Mouse (Mus musculus) midbrain, embryonic 11.5 days (tissue): ENCODE results near the gene Inpp4b. TPM values are rescaled to one million over a fixed set of nuclear protein-coding genes. Genes with fewer than 3 reads are reported as not detected.

ENCODE experiments used
- ATAC-seq: fragments of 200-750 bp; cut with Nextera tagmentation; 2 replicates; pipeline ENCODE4 v1.8.0; 2017; ENCODE audit warnings: moderate TSS enrichment, moderate library complexity; ENCODE audit not compliant: low FRiP score
- DNase-seq: peaks from one replicate; pipeline ENCODE4 v3.0.0; 2015; ENCODE audit warnings: low spot score; ENCODE audit errors: missing footprints
- H3K27ac ChIP-seq: fragments of 300-500 bp; sonication (generic); 2 replicates; pipeline ENCODE4 v1.5.1; 2014; ENCODE audit warnings: low read depth, low read length
- H3K27me3 ChIP-seq: fragments of 300-500 bp; sonication (generic); 2 replicates; pipeline ENCODE4 v1.6.1; 2014; ENCODE audit warnings: mild to moderate bottlenecking, low read length, moderate library complexity, mixed read lengths; ENCODE audit not compliant: control insufficient read depth, insufficient read depth
- H3K36me3 ChIP-seq: fragments of 300-500 bp; sonication (generic); 2 replicates; pipeline ENCODE4 v1.6.1; 2014; ENCODE audit warnings: mild to moderate bottlenecking, low read length, moderate library complexity, mixed read lengths; ENCODE audit not compliant: control insufficient read depth, insufficient read depth
- H3K4me1 ChIP-seq: fragments of 300-500 bp; sonication (generic); 2 replicates; pipeline ENCODE4 v1.6.1; 2014; ENCODE audit warnings: low read length; ENCODE audit not compliant: control insufficient read depth, insufficient read depth
- H3K4me2 ChIP-seq: fragments of 300-500 bp; sonication (generic); 2 replicates; pipeline ENCODE4 v1.6.1; 2014; ENCODE audit warnings: mild to moderate bottlenecking, moderate library complexity
- H3K4me3 ChIP-seq: fragments of 300-500 bp; sonication (generic); 2 replicates; pipeline ENCODE4 v1.5.1; 2014; ENCODE audit warnings: low read depth, low read length
- H3K9ac ChIP-seq: fragments of 300-500 bp; sonication (generic); 2 replicates; pipeline ENCODE4 v1.6.1; 2014; ENCODE audit warnings: low read length
- H3K9me3 ChIP-seq: fragments of 300-500 bp; sonication (generic); 2 replicates; pipeline ENCODE4 v1.6.1; 2016; ENCODE audit warnings: low read length; ENCODE audit not compliant: control insufficient read depth
- WGBS: fragments of 180-500 bp; shearing (Covaris S2); extraction: QIAGEN DNeasy Blood & Tissue Kit; methylation state at CpG from one replicate; pipeline ENCODE4 v1.1.7; 2014; 5-methylcytosine and 5-hydroxymethylcytosine counted together
- polyA plus RNA-seq: library from polyadenylated mRNA; unstranded; fragments of >200 nt; fragmentation: Nextera tagmentation; extraction: Ambion mirVana; gene quantifications from 2 replicates; pipeline ENCODE4 v1.2.1, GENCODE M21; 2014

Inpp4b gene
- polyA plus RNA-seq, 1 experiment from 2014 or later: 3.5 TPM

GRCm38 (mm10) chr8:81768731-81769445, 426.5 kb downstream of the Inpp4b start:
- Histone ChIP-seq H3K9me3 (no peaks in the 10 kb centered on the region), H3K4me3 (no peak overlapping the region), H3K4me2 (no peak overlapping the region), H3K36me3 (no peaks in the 10 kb centered on the region), H3K27ac (no peak overlapping the region), H3K27me3 (no peaks in the 10 kb centered on the region), H3K9ac (no peak overlapping the region), H3K4me1 (peaks cover 2% of the 10 kb centered on the region)
- no peak for DNase-seq
- WGBS: 71% methylated on average over 2 of the region's 2 CpGs
- no peak for ATAC-seq

- Histone ChIP-seq H3K36me3 (no peaks in the 10 kb centered on the region), H3K9ac (no peak overlapping the region), H3K9me3 (no peaks in the 10 kb centered on the region), H3K4me1 (peaks cover 2% of the 10 kb centered on the region), H3K27ac (no peak overlapping the region), H3K4me2 (no peak overlapping the region), H3K4me3 (no peak overlapping the region), H3K27me3 (no peaks in the 10 kb centered on the region)
- ATAC-seq (no peak), DNase-seq (no peak)
- 81% methylated on average over 6 of the region's 6 CpGs for WGBS
Measured at GRCm38 (mm10) chr8:81770603-81771276, 428.4 kb downstream of the Inpp4b start.

- no peaks in the 10 kb centered on the region; the same call in none of the 2 replicates for H3K4me1 ChIP-seq
- H3K4me3 ChIP-seq: no peak overlapping the region
- DNase-seq: no peak
- H3K4me2 ChIP-seq: no peak overlapping the region
- H3K9me3 ChIP-seq: no peaks in the 10 kb centered on the region
- ATAC-seq: no peak
- no peak overlapping the region for H3K9ac ChIP-seq
- 87% methylated on average over 5 of the region's 5 CpGs for WGBS
- H3K36me3 ChIP-seq: no peaks in the 10 kb centered on the region
- no peaks in the 10 kb centered on the region for H3K27me3 ChIP-seq
- no peak overlapping the region for H3K27ac ChIP-seq
Measured at GRCm38 (mm10) chr8:81772855-81773254, 430.5 kb downstream of the Inpp4b start.

- H3K4me1 ChIP-seq: no peaks in the 10 kb centered on the region
- no peak for ATAC-seq
- 88% methylated on average over 9 of the region's 9 CpGs for WGBS
Measured at GRCm38 (mm10) chr8:81773305-81773965, 431.1 kb downstream of the Inpp4b start.

GRCm38 (mm10) chr8:81774010-81774409, 431.7 kb downstream of the Inpp4b start:
- Histone ChIP-seq H3K4me3 (no peak overlapping the region), H3K9me3 (no peaks in the 10 kb centered on the region), H3K4me2 (no peak overlapping the region), H3K4me1 (no peaks in the 10 kb centered on the region), H3K27ac (no peak overlapping the region), H3K9ac (no peak overlapping the region), H3K36me3 (no peaks in the 10 kb centered on the region), H3K27me3 (no peaks in the 10 kb centered on the region)
- DNase-seq (no peak), ATAC-seq (no peak)
- 85% methylated on average over 4 of the region's 4 CpGs for WGBS

More at GRCm38 (mm10) chr8:81773305-81773965, 431.1 kb downstream of the Inpp4b start:
- no peak overlapping the region for H3K9ac ChIP-seq
- H3K9me3 ChIP-seq: no peaks in the 10 kb centered on the region
- H3K27me3 ChIP-seq: no peaks in the 10 kb centered on the region
- H3K4me3 ChIP-seq: no peak overlapping the region
- no peak overlapping the region for H3K27ac ChIP-seq
- no peak for DNase-seq
- no peaks in the 10 kb centered on the region for H3K36me3 ChIP-seq
- H3K4me2 ChIP-seq: no peak overlapping the region

- no peak for ATAC-seq
Measured at GRCm38 (mm10) chr8:81774454-81774853, 432.1 kb downstream of the Inpp4b start.

GRCm38 (mm10) chr8:81776516-81777237, 434.3 kb downstream of the Inpp4b start:
- H3K36me3 ChIP-seq: no peaks in the 10 kb centered on the region
- 65% methylated on average over 4 of the region's 4 CpGs for WGBS

More at GRCm38 (mm10) chr8:81774454-81774853, 432.1 kb downstream of the Inpp4b start:
- Histone ChIP-seq H3K27me3 (no peaks in the 10 kb centered on the region), H3K9ac (no peak overlapping the region), H3K27ac (no peak overlapping the region), H3K4me3 (no peak overlapping the region), H3K4me1 (no peaks in the 10 kb centered on the region), H3K4me2 (no peak overlapping the region), H3K36me3 (no peaks in the 10 kb centered on the region), H3K9me3 (no peaks in the 10 kb centered on the region)
- DNase-seq: no peak
- WGBS: 67% methylated on average over 1 of the region's 1 CpGs

GRCm38 (mm10) chr8:81777704-81778103, 435.3 kb downstream of the Inpp4b start:
- WGBS: 93% methylated on average over 1 of the region's 1 CpGs
- no peak for ATAC-seq
- no peak overlapping the region for H3K4me2 ChIP-seq

More at GRCm38 (mm10) chr8:81776516-81777237, 434.3 kb downstream of the Inpp4b start:
- Histone ChIP-seq H3K27me3 (no peaks in the 10 kb centered on the region), H3K9ac (no peak overlapping the region), H3K4me2 (no peak overlapping the region), H3K4me1 (no peaks in the 10 kb centered on the region), H3K9me3 (no peaks in the 10 kb centered on the region), H3K4me3 (no peak overlapping the region), H3K27ac (no peak overlapping the region)
- DNase-seq (no peak), ATAC-seq (no peak)

More at GRCm38 (mm10) chr8:81777704-81778103, 435.3 kb downstream of the Inpp4b start:
- Histone ChIP-seq H3K27ac (no peak overlapping the region), H3K27me3 (no peaks in the 10 kb centered on the region), H3K9me3 (no peaks in the 10 kb centered on the region), H3K9ac (no peak overlapping the region), H3K36me3 (no peaks in the 10 kb centered on the region), H3K4me3 (no peak overlapping the region), H3K4me1 (no peaks in the 10 kb centered on the region)
- no peak for DNase-seq
